Mouse (Mus musculus) intestine, embryonic 16.5 days (tissue): ENCODE results near the gene Eif4a1. TPM values are rescaled to one million over a fixed set of nuclear protein-coding genes. Genes with fewer than 3 reads are reported as not detected.

Experiments
- ATAC-seq: fragments of 200-750 bp; cut with Nextera tagmentation; 2 replicates; pipeline ENCODE4 v1.8.0; 2017; ENCODE audit warnings: moderate TSS enrichment, moderate library complexity
- H3K27ac ChIP-seq: fragments of 300-500 bp; sonication (generic); 2 replicates; pipeline ENCODE4 v1.5.1; 2014; ENCODE audit warnings: mild to moderate bottlenecking, low read length
- H3K27me3 ChIP-seq: fragments of 300-500 bp; sonication (generic); replicated peaks from 2 replicates; pipeline ENCODE4 v1.6.1; 2014; ENCODE audit warnings: low read length, control low read depth, mixed read lengths; ENCODE audit not compliant: control insufficient read depth, insufficient read depth
- H3K36me3 ChIP-seq: fragments of 300-500 bp; sonication (generic); 2 replicates; pipeline ENCODE4 v1.6.1; 2014; ENCODE audit warnings: low read length, control low read depth; ENCODE audit not compliant: control insufficient read depth, insufficient read depth
- H3K4me1 ChIP-seq: fragments of 300-500 bp; sonication (generic); 2 replicates; pipeline ENCODE4 v1.6.1; 2014; ENCODE audit warnings: low read length, control low read depth, mixed read lengths; ENCODE audit not compliant: control insufficient read depth, insufficient read depth
- H3K4me2 ChIP-seq: fragments of 300-500 bp; sonication (generic); 2 replicates; pipeline ENCODE4 v1.6.1; 2014; ENCODE audit warnings: low read depth, low read length, control low read depth
- H3K4me3 ChIP-seq: fragments of 300-500 bp; sonication (generic); 2 replicates; pipeline ENCODE4 v1.5.1; 2014; ENCODE audit warnings: mild to moderate bottlenecking, low read length
- H3K9ac ChIP-seq: fragments of 300-500 bp; sonication (generic); 2 replicates; pipeline ENCODE4 v1.6.1; 2014; ENCODE audit warnings: low read depth, low read length
- H3K9me3 ChIP-seq: fragments of 300-500 bp; sonication (generic); 2 replicates; pipeline ENCODE4 v1.6.1; 2016; ENCODE audit warnings: low read length, control low read depth; ENCODE audit not compliant: control insufficient read depth
- WGBS: fragments of 180-500 bp; shearing (Covaris S2); extraction: QIAGEN DNeasy Blood & Tissue Kit; methylation state at CpG from one replicate; pipeline ENCODE4 v1.1.7; 2014; 5-methylcytosine and 5-hydroxymethylcytosine counted together
- polyA plus RNA-seq: library from polyadenylated mRNA; unstranded; fragments of >200 nt; fragmentation: Nextera tagmentation; extraction: Ambion mirVana; gene quantifications from 2 replicates; pipeline ENCODE4 v1.2.1, GENCODE M21; 2015

Gene Eif4a1
- polyA plus RNA-seq, 1 experiment from 2014 or later, result 563 TPM

DNA sequence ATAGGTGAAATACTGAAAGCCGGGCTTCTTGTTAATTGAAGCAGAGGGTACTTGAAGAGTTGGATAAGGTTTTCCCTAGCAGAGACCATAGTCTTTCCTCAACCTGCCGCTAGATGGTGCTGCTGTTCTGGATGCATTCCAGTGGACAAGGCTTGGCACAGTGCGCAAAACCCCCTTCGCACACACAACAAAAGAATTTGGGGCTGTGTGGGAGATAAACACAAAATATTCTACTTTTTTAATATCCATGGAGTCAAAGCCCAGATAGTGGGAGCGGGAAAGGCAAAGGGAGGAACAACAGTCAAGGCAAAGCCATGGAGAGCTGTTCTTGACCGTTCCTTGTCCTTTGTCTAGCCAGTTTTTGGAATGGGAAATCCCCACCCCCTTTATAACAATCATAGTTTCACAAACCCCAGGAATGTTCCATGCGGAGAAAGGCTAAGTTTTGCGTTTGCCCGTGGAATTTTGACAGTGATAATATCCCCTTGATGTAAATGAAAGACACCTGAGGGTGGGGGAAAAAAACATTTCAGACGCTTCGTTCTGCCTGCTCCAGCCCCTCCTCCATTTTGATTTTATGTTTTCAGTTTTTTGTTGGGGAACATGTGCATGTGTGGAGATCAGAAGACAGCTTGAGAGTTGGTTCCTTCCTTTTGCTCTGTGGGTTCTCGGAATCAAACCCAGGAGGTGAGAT lies 10.8 kb upstream of the Eif4a1 start:
- peak; percentile 45; the same call in 1 of the 2 replicates for ATAC-seq
- H3K27me3 ChIP-seq, result no peaks in the 10 kb centered on the region
- H3K4me3 ChIP-seq, result no peak overlapping the region
- peaks cover 4% of the 10 kb centered on the region; the same call in 1 of the 2 replicates for H3K36me3 ChIP-seq
- peak overlapping the region; percentile 4; the same call in 1 of the 2 replicates for H3K9ac ChIP-seq
- 20% methylated on average over 12 of the region's 12 CpGs for WGBS
- H3K27ac ChIP-seq, result peak overlapping the region; percentile 92; the same call in 1 of the 2 replicates
- peaks cover 41% of the 10 kb centered on the region for H3K4me1 ChIP-seq
- peak overlapping the region; percentile 90 for H3K4me2 ChIP-seq
- no peaks in the 10 kb centered on the region for H3K9me3 ChIP-seq

DNA sequence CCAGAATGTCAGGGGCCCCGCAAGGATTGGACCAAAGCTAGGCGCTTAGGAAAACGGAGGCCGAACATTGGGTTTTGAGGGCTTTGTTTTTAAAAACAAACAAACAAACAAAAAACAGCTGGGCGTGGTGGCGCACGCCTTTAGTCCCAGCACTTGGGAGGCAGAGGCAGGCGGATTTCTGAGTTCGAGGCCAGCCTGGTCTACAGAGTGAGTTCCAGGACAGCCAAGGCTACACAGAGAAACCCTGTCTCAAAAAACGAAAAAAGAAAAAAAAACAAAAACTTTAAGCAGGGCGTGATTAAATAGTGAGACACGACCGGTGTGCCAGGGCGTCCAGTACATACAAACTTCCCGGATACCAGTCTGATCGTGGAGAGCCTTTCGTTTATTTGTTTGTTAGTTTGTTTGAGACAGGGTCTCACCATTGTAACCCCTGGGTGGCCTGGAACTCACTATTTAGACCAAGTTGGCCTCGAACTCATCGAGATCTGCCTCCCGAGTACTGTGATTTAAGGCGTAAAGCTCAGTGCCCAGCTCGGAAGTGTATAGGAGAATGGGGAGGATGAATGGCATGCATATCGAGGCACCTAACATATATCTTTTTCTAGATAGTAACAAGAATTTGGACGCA lies 10.1 kb upstream of the Eif4a1 start:
- Histone ChIP-seq H3K4me3 (peak overlapping the region; percentile 84), H3K4me2 (peak overlapping the region; percentile 90), H3K9ac (peak overlapping the region; percentile 84), H3K36me3 (peaks cover 6% of the 10 kb centered on the region; the same call in 1 of the 2 replicates), H3K4me1 (peaks cover 41% of the 10 kb centered on the region), H3K27ac (peak overlapping the region; percentile 92), H3K27me3 (no peaks in the 10 kb centered on the region), H3K9me3 (no peaks in the 10 kb centered on the region)
- 20% methylated on average over 24 of the region's 24 CpGs for WGBS
- ATAC-seq, result peak; percentile 17

DNA sequence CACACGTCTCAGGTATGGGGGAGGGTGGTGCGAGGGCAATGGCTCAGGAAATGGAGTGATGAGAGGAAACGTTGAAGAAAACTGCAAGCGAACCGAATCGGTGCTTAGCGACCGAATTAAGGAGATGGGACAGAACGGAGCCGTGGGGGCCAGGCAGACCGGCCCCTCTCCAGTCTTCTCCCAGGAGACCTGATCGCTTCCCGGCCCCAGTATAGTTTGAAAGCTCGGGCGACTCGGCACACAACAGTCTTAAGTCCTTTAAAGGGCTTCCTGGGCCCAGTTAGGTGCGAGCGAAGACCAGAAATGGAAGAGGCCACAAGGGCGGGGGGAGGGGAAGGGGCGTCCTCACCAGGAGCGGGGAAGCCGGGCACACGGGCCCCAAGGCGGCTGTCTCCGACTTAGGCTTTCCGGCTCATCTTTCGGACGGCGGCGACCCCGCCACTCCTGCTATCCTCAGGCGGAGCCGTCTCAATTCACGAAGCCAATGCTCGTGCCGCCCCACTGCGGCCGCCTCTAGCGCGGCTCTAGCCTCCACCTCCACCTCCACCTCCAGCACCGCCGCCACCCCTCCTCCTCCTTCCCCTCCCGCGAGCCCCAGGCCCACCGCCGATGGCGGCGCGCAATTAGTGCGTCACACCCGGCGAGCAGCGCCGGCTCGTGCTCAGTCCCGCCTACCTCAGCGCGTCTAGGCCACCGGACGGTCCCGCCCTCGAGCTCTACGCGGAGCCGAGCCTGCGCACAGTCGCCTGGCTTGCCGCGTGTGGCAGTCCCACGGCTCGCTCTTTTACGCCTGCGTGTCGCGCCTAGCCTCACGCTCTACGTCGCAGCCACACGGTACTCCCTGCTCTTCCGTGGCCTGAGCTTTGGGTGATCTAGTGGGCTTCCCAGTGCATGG lies 9.3 kb upstream of the Eif4a1 start, which contains the start of gene Senp3:
Senp3 (minus strand) TSS at position 771 of the 895 bp plus-strand sequence.
- Histone ChIP-seq H3K4me2 (peak within 1 kb of the TSS; percentile 90), H3K27me3 (no peaks in the 10 kb centered on the region), H3K36me3 (peaks cover 8% of the 10 kb centered on the region; the same call in 1 of the 2 replicates), H3K4me3 (peak within 1 kb of the TSS; percentile 84), H3K27ac (peak within 1 kb of the TSS; percentile 92), H3K9ac (peak within 1 kb of the TSS; percentile 84), H3K4me1 (peaks cover 36% of the 10 kb centered on the region), H3K9me3 (no peaks in the 10 kb centered on the region)
- peak; percentile 93 for ATAC-seq
- under 1% methylated on average over 73 of the region's 80 CpGs for WGBS

DNA sequence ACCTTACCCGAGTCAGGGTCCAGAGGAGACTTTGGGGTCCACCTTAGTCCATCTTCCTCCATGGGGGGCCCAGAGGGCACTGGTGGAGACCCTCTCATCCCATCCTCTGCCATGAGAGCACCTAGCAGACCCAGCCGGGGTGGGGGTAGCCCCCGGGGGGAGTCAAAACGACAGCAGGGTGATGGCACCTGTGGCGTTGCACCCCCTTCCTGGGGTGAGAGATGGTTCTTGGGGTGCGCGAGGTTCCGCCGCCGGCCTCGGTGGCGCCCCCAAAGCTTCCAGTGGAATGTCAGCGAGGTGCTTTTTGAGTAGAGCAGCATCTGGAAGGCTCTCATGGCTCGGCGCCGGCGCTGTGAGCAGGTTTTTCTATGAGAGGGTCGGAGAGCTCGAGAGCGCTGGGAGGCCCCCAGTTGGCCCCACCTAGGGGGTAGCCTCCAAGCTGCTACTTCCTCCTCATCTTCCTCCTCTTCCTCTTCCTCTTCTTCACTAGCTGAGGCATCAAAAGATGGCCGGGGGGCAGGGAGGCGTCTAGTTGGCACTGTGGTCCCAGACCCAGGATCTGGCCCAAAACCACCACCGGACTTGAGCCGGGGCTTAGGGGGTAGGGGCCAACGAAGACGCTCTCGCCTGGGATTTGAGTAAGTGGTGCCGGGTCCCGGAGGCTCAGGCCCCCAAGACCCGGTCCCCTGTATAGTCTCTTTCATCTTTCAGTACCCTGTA lies 8.1 kb upstream of the Eif4a1 start:
- H3K9ac ChIP-seq, result peak overlapping the region; percentile 84; the same call in 1 of the 2 replicates
- peaks cover 12% of the 10 kb centered on the region; the same call in 1 of the 2 replicates for H3K36me3 ChIP-seq

DNA sequence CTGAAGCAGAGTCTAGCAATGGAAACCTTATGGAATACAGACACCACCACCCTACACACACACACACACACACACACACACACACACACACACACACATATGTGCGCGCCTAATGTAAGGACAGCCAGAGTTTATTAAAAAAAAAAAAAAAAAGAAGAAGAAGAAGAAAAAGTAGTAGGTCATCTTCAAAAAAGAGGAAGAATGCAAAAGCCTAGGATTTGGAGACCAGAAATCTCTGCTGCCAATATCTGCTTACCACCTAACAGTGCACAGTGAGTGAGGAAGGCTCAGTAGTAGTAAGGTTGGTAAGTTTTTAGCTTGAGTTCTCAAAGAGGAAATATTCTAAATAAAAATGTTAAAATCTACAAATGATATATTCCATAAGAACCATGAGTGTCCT lies 6.9 kb upstream of the Eif4a1 start:
- Histone ChIP-seq H3K27me3 (no peaks in the 10 kb centered on the region), H3K9ac (no peak overlapping the region), H3K4me3 (no peak overlapping the region), H3K27ac (no peak overlapping the region), H3K36me3 (peaks cover 12% of the 10 kb centered on the region), H3K9me3 (no peaks in the 10 kb centered on the region), H3K4me1 (peaks cover 21% of the 10 kb centered on the region), H3K4me2 (no peak overlapping the region)
- ATAC-seq, result no peak
- 87% methylated on average over 2 of the region's 2 CpGs for WGBS

More for the DNA sequence above, 8.1 kb upstream of the Eif4a1 start:
- H3K4me3 ChIP-seq, result peak overlapping the region; percentile 84; the same call in 1 of the 2 replicates
- no peak overlapping the region for H3K27ac ChIP-seq
- H3K4me1 ChIP-seq, result peaks cover 24% of the 10 kb centered on the region
- no peak for ATAC-seq
- H3K4me2 ChIP-seq, result peak overlapping the region; percentile 90
- no peaks in the 10 kb centered on the region for H3K9me3 ChIP-seq
- no peaks in the 10 kb centered on the region for H3K27me3 ChIP-seq
- WGBS, result 89% methylated on average over 30 of the region's 30 CpGs

DNA sequence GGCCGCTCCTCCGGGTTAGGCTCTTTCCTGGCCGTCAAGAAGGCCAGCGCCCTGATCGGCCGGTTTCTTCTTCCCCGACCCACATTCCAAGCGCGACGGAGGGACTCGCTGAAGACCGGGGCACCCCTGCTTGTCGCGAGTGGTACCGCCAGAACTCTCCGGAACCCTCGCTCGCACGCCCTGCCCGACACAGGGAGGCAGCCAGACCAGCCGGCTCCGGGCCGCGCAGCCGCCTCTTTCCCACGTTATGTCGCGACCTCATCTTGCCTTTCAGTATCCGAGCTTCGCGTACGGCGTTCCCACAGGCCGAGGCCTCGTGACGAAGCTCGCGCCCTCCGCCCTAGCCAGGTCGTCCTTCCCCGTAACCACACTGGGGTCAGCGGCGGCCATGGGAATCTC lies 498 bp downstream of the Eif4a1 start:
- under 1% methylated on average over 40 of the region's 43 CpGs for WGBS
- ATAC-seq, result peak; percentile 8; the same call in 1 of the 2 replicates
- Histone ChIP-seq H3K9ac (peak overlapping the region; percentile 99), H3K9me3 (no peaks in the 10 kb centered on the region), H3K27me3 (no peaks in the 10 kb centered on the region), H3K36me3 (peaks cover 23% of the 10 kb centered on the region), H3K4me3 (peak overlapping the region; percentile 99), H3K27ac (peak overlapping the region; percentile 99), H3K4me2 (peak overlapping the region; percentile 9; the same call in 1 of the 2 replicates), H3K4me1 (peaks cover 22% of the 10 kb centered on the region)

DNA sequence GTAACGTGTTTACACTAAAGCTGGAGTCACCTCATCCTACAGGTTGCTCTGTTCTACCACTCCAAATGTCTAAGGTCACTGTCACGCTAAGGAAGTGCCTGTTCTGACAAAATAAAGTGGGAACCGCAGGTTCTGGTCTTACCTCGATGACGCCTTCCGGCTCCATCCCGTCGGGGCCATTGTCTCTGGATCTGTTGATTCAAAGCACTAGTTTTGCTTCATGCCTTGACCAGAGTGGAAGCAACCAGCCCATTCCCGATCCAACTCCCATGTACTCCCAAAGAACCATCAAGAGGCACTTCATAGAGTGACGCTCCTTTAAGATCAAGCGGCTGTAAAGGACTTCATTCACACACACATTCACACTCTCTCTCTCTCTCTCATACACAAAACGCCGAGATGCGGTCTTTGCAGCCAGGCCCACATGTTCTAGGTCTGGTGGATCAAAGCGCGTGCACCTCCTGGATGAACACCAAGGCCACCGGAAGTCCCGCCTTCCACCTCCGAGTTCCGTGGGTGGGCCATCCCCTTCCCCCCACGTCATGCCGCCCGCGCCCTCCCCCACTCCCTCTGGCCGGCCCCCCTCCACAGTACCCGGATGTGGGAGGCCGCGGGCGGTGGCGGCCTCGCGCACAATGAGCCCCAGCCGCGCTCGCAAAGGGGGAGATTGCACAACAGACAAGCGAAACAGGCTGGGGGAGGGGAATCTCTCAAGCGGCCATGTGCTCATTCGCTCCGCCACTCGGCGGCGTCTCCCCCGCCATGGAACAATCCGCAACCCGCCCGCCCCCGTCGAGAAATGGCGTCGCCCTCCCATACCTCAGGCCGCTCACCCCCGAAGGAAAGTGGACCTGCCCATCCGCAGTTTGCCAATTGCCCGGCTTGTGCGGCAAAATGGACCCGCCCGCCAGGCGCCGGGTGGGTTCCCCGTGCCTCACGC lies 1.2 kb downstream of the Eif4a1 start:
- Histone ChIP-seq H3K4me1 (peaks cover 22% of the 10 kb centered on the region), H3K36me3 (peaks cover 19% of the 10 kb centered on the region), H3K9me3 (no peaks in the 10 kb centered on the region), H3K9ac (peak overlapping the region; percentile 99), H3K27me3 (no peaks in the 10 kb centered on the region), H3K27ac (peak overlapping the region; percentile 99), H3K4me3 (peak overlapping the region; percentile 99), H3K4me2 (peak overlapping the region; percentile 88)
- WGBS, result under 1% methylated on average over 60 of the region's 61 CpGs
- ATAC-seq, result peak; percentile 67

DNA sequence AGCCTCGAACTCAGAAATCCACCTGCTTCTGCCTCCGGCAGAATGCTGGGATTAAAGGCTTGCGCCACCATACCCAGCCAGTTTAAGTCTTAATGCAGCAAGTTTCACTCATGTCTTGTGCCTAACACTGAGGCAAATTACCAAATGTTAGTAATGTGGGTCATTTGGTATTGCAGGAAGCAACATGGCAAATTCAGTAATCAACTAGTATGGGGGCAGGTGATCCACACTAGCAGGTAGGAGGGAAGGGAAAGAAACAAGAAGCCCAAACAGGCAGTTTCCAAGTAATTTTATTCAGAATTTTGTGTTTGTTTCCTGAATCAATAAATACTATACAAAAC lies 5.6 kb downstream of the Eif4a1 start:
- Histone ChIP-seq H3K4me3 (no peak overlapping the region), H3K4me1 (peaks cover 24% of the 10 kb centered on the region), H3K9me3 (no peaks in the 10 kb centered on the region), H3K36me3 (peaks cover 24% of the 10 kb centered on the region), H3K9ac (no peak overlapping the region), H3K27ac (no peak overlapping the region; the same call in 1 of the 2 replicates), H3K27me3 (no peaks in the 10 kb centered on the region), H3K4me2 (no peak overlapping the region)
- no peak for ATAC-seq
- WGBS, result 85% methylated on average over 3 of the region's 3 CpGs
